Mouse (Mus musculus): ENCODE measurements around the gene Bcl10. TPM values are rescaled to one million over a fixed set of nuclear protein-coding genes. Genes with fewer than 3 reads are reported as not detected.
A peak's percentile ranks its signal among the peaks of the same experiment; 100 is the strongest.

Bcl10 gene
- polyA plus RNA-seq, 1 experiment from 2014 or later: 59.5 TPM

DNA sequence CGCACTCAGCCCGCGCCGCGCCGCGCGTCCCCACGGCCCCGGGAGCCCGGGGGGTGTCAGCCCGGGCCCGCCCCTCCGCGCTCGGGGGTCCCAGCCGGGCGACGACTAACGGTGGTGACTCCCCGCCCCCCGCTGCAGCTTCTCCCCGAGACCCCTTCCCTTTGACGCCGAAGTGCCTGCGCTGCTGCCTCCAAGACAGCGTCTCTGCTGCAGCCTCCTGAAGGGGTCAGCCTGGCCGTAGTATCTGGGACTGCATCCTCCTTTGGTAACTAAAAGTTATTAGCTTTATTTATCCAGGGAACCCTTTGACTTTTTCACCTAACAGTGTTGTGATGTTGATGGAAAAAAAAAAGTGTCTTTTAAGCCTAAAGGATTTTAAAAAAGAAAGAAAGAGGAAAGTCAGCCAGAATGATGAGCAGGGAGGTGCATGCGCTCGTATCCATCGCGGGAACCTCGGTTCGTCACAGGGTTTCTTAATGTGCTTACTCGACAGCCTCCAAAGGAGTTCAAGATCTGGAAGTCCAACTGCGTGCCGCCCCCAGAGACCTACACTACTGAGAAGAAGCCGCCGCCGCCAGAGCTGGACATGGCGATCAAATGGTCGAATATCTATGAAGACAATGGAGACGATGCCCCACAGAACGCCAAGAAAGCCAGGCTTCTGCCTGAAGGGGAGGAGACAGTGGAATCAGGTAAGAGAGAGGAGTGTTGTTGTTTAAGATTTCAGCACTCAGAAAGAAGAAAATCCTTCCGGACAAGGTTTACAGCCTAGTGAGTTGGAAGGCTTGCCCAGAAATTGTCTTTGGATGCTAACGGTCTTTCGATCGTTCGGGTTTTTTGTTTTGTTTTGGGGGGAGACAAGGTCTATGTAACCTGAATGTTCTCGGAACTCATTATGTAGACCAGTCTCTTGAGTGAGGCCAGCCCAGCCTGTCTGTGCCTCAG is 16.1 kb downstream of the Bcl10 start:
- Histone ChIP-seq H3K36me3 (replicated peaks; ENCODE audit: control insufficient read depth, insufficient read depth, low read depth, low read length) (no peaks in the 10 kb centered on the region; the same call in 1 of the 2 replicates), H3K27me3 (ENCODE audit: control insufficient read depth, insufficient read depth, low read length) (no peaks in the 10 kb centered on the region), H3K27ac (replicated peaks; ENCODE audit: low read depth, low read length) (peak overlapping the region; percentile 43; the same call in 1 of the 2 replicates), H3K4me2 (ENCODE audit: low read depth, low read length) (peak overlapping the region; percentile 69), H3K4me1 (ENCODE audit: control insufficient read depth, insufficient read depth, low read length) (no peaks in the 10 kb centered on the region), H3K4me3 (ENCODE audit: low read depth, low read length) (peak overlapping the region; percentile 99), H3K9me3 (replicated peaks; ENCODE audit: control insufficient read depth, low read length) (no peaks in the 10 kb centered on the region), H3K9ac (replicated peaks; ENCODE audit: low read length) (peak overlapping the region; percentile 87)
- DNase-seq (ENCODE audit: low spot score) (no peak), ATAC-seq (replicated peaks; ENCODE audit: insufficient number of reproducible peaks, low FRiP score, low TSS enrichment, low read depth) (no peak)
- WGBS: 22% methylated on average over 47 of the region's 50 CpGs

DNA sequence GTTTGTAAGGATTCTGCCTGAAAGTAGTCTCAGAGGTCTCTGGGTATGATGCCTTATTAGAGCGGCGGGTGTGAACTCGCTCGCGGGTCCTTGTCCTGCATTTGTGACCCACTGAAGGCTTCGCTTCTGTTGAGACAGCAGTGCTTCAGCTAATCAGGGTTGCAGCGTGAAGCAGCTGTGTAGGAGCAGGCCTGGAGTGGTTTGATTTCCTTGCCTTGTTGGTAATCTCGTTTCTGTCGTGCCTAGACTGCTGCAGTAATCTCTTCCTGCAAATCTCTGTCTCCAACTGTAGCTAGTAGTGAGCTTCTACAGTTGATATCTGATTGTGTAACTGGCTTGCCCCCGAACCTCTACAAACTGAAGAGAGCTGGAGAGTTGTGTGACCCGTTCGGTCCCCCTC is 16.8 kb downstream of the Bcl10 start:
- H3K4me1 ChIP-seq (ENCODE audit: control insufficient read depth, insufficient read depth, low read length): no peaks in the 10 kb centered on the region
- H3K4me2 ChIP-seq (ENCODE audit: low read depth, low read length): no peak overlapping the region; the same call in 1 of the 2 replicates
- WGBS: 83% methylated on average over 12 of the region's 12 CpGs
- H3K36me3 ChIP-seq (replicated peaks; ENCODE audit: control insufficient read depth, insufficient read depth, low read depth, low read length): no peaks in the 10 kb centered on the region; the same call in 1 of the 2 replicates
- no peak overlapping the region for H3K4me3 ChIP-seq (ENCODE audit: low read depth, low read length)
- ATAC-seq (replicated peaks; ENCODE audit: insufficient number of reproducible peaks, low FRiP score, low TSS enrichment, low read depth) (no peak), DNase-seq (ENCODE audit: low spot score) (no peak)
- no peak overlapping the region for H3K27ac ChIP-seq (replicated peaks; ENCODE audit: low read depth, low read length)
- no peaks in the 10 kb centered on the region for H3K9me3 ChIP-seq (replicated peaks; ENCODE audit: control insufficient read depth, low read length)
- H3K9ac ChIP-seq (replicated peaks; ENCODE audit: low read length): no peak overlapping the region
- no peaks in the 10 kb centered on the region for H3K27me3 ChIP-seq (ENCODE audit: control insufficient read depth, insufficient read depth, low read length)

DNA sequence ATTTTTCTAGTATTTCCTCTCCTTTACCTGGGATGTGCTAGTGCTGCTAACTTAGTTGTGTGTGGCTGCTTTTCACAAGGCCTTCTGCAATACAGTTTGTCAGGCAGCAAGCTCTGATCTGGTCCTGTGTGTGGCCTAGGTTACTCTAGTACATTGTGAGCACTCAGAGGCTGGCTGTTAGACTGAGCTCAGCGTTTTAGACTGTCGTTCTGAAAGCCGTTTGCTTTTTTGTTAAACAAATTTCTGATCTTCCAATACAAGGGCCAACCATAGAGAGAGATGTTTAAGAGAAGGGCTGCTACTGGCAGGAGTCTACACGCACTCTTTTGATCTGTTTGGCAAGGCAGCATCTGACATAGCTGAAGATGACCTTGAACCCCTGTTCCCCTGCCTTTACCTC is 17.4 kb downstream of the Bcl10 start:
- ATAC-seq (replicated peaks; ENCODE audit: insufficient number of reproducible peaks, low FRiP score, low TSS enrichment, low read depth) (no peak), DNase-seq (ENCODE audit: low spot score) (no peak)
- no peaks in the 10 kb centered on the region for H3K4me1 ChIP-seq (ENCODE audit: control insufficient read depth, insufficient read depth, low read length)
- no peaks in the 10 kb centered on the region; the same call in 1 of the 2 replicates for H3K36me3 ChIP-seq (replicated peaks; ENCODE audit: control insufficient read depth, insufficient read depth, low read depth, low read length)
- H3K4me3 ChIP-seq (ENCODE audit: low read depth, low read length): no peak overlapping the region
- H3K4me2 ChIP-seq (ENCODE audit: low read depth, low read length): no peak overlapping the region
- H3K27me3 ChIP-seq (ENCODE audit: control insufficient read depth, insufficient read depth, low read length): no peaks in the 10 kb centered on the region
- H3K9me3 ChIP-seq (replicated peaks; ENCODE audit: control insufficient read depth, low read length): no peaks in the 10 kb centered on the region
- no peak overlapping the region for H3K27ac ChIP-seq (replicated peaks; ENCODE audit: low read depth, low read length)
- WGBS: 90% methylated on average over 4 of the region's 4 CpGs
- no peak overlapping the region for H3K9ac ChIP-seq (replicated peaks; ENCODE audit: low read length)

DNA sequence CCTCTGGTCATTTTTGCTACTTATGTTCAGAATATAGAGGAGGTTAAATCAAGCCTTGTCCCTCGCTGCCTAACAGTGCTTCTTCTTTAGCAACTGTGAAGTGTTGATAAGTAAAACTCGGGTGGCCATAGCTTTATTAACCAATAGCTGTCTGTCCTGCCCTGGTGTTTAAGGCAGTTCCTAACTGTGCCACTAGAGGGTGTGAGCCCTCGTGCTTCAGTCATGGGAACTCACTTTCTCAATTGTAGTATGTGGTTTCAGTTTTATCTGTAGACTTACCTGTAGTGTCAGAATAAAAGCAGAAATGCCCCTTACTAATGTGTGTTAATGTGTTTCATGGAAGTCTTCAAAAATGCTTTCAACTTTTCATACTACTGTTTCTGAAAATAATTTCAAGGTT is 19.4 kb downstream of the Bcl10 start:
- Histone ChIP-seq H3K9ac (replicated peaks; ENCODE audit: low read length) (no peak overlapping the region), H3K36me3 (replicated peaks; ENCODE audit: control insufficient read depth, insufficient read depth, low read depth, low read length) (no peaks in the 10 kb centered on the region; the same call in 1 of the 2 replicates), H3K9me3 (replicated peaks; ENCODE audit: control insufficient read depth, low read length) (no peaks in the 10 kb centered on the region), H3K4me2 (ENCODE audit: low read depth, low read length) (no peak overlapping the region), H3K27ac (replicated peaks; ENCODE audit: low read depth, low read length) (no peak overlapping the region), H3K27me3 (ENCODE audit: control insufficient read depth, insufficient read depth, low read length) (no peaks in the 10 kb centered on the region), H3K4me3 (ENCODE audit: low read depth, low read length) (no peak overlapping the region), H3K4me1 (ENCODE audit: control insufficient read depth, insufficient read depth, low read length) (no peaks in the 10 kb centered on the region)
- ATAC-seq (replicated peaks; ENCODE audit: insufficient number of reproducible peaks, low FRiP score, low TSS enrichment, low read depth) (no peak), DNase-seq (ENCODE audit: low spot score) (peak; percentile 77)
- 16% methylated on average over 3 of the region's 3 CpGs for WGBS

DNA sequence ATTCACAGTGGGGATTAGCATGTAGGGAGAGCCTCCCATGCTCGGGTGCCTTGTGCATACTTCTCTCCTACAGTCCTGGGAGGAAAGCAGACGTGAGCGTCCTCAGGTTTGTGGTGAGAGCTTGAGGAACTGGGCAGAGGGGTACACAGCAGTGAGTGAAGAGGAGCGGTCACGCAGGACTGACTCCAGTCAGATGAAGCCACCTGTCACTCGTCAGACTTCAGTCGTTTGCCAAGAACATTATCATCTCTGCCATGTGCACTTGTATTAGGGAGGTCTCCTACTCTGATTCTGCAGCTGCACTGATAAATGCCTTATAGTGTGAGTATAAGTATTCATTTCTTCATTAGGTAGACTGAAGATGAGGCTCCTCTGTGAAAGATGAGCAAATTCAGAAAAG is 21.7 kb downstream of the Bcl10 start:
- Histone ChIP-seq H3K4me3 (ENCODE audit: low read depth, low read length) (no peak overlapping the region), H3K36me3 (replicated peaks; ENCODE audit: control insufficient read depth, insufficient read depth, low read depth, low read length) (no peaks in the 10 kb centered on the region; the same call in 1 of the 2 replicates), H3K9me3 (replicated peaks; ENCODE audit: control insufficient read depth, low read length) (no peaks in the 10 kb centered on the region), H3K4me1 (ENCODE audit: control insufficient read depth, insufficient read depth, low read length) (no peaks in the 10 kb centered on the region), H3K4me2 (ENCODE audit: low read depth, low read length) (no peak overlapping the region), H3K9ac (replicated peaks; ENCODE audit: low read length) (no peak overlapping the region), H3K27ac (replicated peaks; ENCODE audit: low read depth, low read length) (no peak overlapping the region), H3K27me3 (ENCODE audit: control insufficient read depth, insufficient read depth, low read length) (no peaks in the 10 kb centered on the region)
- ATAC-seq (replicated peaks; ENCODE audit: insufficient number of reproducible peaks, low FRiP score, low TSS enrichment, low read depth) (no peak), DNase-seq (ENCODE audit: low spot score) (no peak)
- 89% methylated on average over 7 of the region's 7 CpGs for WGBS

DNA sequence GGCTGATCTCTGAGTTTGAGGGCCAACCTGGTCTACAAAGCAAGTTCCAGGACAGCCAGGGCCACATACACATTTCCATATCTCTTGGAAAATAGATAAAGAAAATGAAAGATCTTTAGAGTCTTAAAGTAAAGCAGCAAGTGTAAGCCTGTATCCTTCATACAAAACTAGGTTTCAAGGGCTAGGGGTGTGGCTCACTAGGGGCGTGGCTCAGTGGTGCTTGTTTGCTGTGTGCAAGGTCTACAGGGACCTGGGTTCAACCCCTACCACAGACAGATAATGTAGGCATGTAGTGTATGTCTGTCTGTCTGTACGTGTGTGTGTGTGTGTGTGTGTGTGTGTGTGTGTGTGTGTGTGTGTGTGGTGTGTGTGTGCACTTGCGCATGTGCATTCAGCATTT is 23.3 kb downstream of the Bcl10 start:
- no peaks in the 10 kb centered on the region; the same call in 1 of the 2 replicates for H3K36me3 ChIP-seq (replicated peaks; ENCODE audit: control insufficient read depth, insufficient read depth, low read depth, low read length)
- H3K4me3 ChIP-seq (ENCODE audit: low read depth, low read length): no peak overlapping the region
- H3K9me3 ChIP-seq (replicated peaks; ENCODE audit: control insufficient read depth, low read length): no peaks in the 10 kb centered on the region
- WGBS: 89% methylated on average over 3 of the region's 3 CpGs
- ATAC-seq (replicated peaks; ENCODE audit: insufficient number of reproducible peaks, low FRiP score, low TSS enrichment, low read depth): no peak
- H3K27me3 ChIP-seq (ENCODE audit: control insufficient read depth, insufficient read depth, low read length): no peaks in the 10 kb centered on the region
- DNase-seq (ENCODE audit: low spot score): no peak
- H3K4me1 ChIP-seq (ENCODE audit: control insufficient read depth, insufficient read depth, low read length): peaks cover 4% of the 10 kb centered on the region
- no peak overlapping the region for H3K9ac ChIP-seq (replicated peaks; ENCODE audit: low read length)
- no peak overlapping the region for H3K4me2 ChIP-seq (ENCODE audit: low read depth, low read length)
- H3K27ac ChIP-seq (replicated peaks; ENCODE audit: low read depth, low read length): no peak overlapping the region

DNA sequence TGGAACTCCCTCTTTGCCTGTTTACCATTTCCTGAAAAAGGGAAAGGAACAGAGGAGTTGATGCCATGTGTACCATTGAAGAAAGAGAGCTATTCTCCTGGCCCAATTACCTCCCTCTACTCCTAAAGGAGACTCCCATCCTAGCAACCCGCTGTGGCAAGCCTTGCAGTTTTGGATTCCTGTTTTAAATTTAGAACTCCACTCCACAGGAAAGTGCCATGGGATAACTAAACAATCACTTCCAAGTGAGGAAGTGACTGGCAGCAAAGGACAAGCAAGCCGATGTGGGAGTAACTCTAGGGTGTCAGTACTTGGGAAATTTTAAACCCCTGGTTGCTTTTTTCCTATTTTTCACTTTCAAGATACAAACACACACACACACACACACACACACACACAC is 24.1 kb downstream of the Bcl10 start:
- no peak for DNase-seq (ENCODE audit: low spot score)
- WGBS: 60% methylated on average over 2 of the region's 2 CpGs

DNA sequence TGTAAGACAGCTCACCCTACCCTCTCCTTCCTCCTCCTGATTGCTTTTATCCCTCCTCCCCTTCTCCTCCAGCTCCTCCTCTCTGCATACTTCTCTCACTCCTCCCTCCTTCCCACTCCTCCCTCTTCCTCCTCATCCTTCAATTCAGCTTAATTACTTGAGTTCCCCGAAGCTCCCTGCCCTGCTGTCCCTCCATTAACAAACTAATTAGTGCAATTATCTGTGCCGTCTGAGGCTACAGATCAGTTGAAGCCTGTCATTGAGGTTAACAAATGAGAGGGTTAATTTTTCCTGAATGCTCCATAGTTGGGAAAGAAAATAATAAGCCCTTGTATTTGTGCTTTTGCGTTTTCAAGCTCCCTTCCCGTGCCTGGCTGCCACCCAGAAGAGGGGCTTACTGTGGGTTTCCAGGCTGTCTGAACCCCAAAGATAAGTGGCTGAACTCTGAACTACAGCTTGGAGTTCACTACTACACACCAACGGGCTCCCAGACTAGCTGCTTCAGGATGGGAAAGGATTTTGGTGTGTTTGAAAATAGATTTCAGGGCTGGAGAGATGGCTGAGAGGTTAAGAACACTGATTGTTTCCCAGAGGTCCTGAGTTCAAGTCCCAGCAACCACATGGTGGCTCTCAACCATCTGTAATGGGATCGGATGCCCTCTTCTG is 25.1 kb downstream of the Bcl10 start:
- peaks cover 4% of the 10 kb centered on the region for H3K4me1 ChIP-seq (ENCODE audit: control insufficient read depth, insufficient read depth, low read length)
- no peak overlapping the region for H3K27ac ChIP-seq (replicated peaks; ENCODE audit: low read depth, low read length)
- H3K9me3 ChIP-seq (replicated peaks; ENCODE audit: control insufficient read depth, low read length): no peaks in the 10 kb centered on the region
- DNase-seq (ENCODE audit: low spot score) (no peak), ATAC-seq (replicated peaks; ENCODE audit: insufficient number of reproducible peaks, low FRiP score, low TSS enrichment, low read depth) (no peak)
- 32% methylated on average over 6 of the region's 6 CpGs for WGBS
- H3K9ac ChIP-seq (replicated peaks; ENCODE audit: low read length): no peak overlapping the region
- H3K4me3 ChIP-seq (ENCODE audit: low read depth, low read length): no peak overlapping the region
- no peaks in the 10 kb centered on the region for H3K27me3 ChIP-seq (ENCODE audit: control insufficient read depth, insufficient read depth, low read length)
- H3K4me2 ChIP-seq (ENCODE audit: low read depth, low read length): no peak overlapping the region
- H3K36me3 ChIP-seq (replicated peaks; ENCODE audit: control insufficient read depth, insufficient read depth, low read depth, low read length): no peaks in the 10 kb centered on the region

More for the DNA sequence above, 24.1 kb downstream of the Bcl10 start:
- Histone ChIP-seq H3K9me3 (replicated peaks; ENCODE audit: control insufficient read depth, low read length) (no peaks in the 10 kb centered on the region), H3K27ac (replicated peaks; ENCODE audit: low read depth, low read length) (no peak overlapping the region), H3K9ac (replicated peaks; ENCODE audit: low read length) (no peak overlapping the region), H3K4me2 (ENCODE audit: low read depth, low read length) (no peak overlapping the region), H3K36me3 (replicated peaks; ENCODE audit: control insufficient read depth, insufficient read depth, low read depth, low read length) (no peaks in the 10 kb centered on the region), H3K4me3 (ENCODE audit: low read depth, low read length) (no peak overlapping the region), H3K27me3 (ENCODE audit: control insufficient read depth, insufficient read depth, low read length) (no peaks in the 10 kb centered on the region), H3K4me1 (ENCODE audit: control insufficient read depth, insufficient read depth, low read length) (peaks cover 4% of the 10 kb centered on the region)
- no peak for ATAC-seq (replicated peaks; ENCODE audit: insufficient number of reproducible peaks, low FRiP score, low TSS enrichment, low read depth)

Data from embryonic facial prominence, embryonic 11.5 days (tissue).